Mouse (Mus musculus): Measurements from ENCODE around the gene Sec13. TPM values are rescaled to one million over a fixed set of nuclear protein-coding genes. Genes with fewer than 3 reads are reported as not detected.
"Not testable (repeated sequence)": the region's sequence is repeated elsewhere in the genome, so short reads cannot be mapped to it uniquely, and the experiment has no call there.

Gene Sec13
- polyA plus RNA-seq, 1 experiment from 2014 or later, result 284 TPM

DNA sequence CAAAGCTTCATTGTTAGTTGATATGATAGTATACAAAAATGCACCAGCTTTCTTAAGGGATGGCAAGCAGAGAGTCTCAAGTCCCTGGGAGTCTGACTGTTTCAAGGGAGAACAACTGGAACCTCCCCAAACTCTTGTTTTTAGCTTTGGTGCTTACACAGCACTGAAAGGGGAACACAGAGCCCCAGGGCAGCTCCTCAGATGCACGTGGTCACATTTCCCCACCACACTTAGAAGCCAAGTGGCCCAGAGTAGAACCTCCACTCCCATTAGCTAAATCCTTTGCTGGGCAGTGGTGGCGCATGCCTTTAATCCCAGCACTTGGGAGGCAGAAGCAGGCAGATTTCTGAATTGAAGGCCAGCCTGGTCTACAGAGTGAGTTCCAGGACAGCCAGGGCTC, 882 bp upstream of the Sec13 start:
- no peak overlapping the region for H3K27ac ChIP-seq (replicated peaks)
- no peaks in the 10 kb centered on the region for H3K9me3 ChIP-seq (replicated peaks)
- peaks cover 16% of the 10 kb centered on the region for H3K4me1 ChIP-seq
- 77% methylated on average over 2 of the region's 2 CpGs for WGBS
- 0 out of 2 replicates have a peak, but pooled peaks cover 3% of the 10 kb centered on the region for H3K27me3 ChIP-seq (ENCODE audit: low read depth, poor library complexity, severe bottlenecking)
- DNase-seq (ENCODE audit: low spot score), result no peak
- H3K36me3 ChIP-seq, result peaks cover 20% of the 10 kb centered on the region
- H3K4me3 ChIP-seq, result no peak overlapping the region

DNA sequence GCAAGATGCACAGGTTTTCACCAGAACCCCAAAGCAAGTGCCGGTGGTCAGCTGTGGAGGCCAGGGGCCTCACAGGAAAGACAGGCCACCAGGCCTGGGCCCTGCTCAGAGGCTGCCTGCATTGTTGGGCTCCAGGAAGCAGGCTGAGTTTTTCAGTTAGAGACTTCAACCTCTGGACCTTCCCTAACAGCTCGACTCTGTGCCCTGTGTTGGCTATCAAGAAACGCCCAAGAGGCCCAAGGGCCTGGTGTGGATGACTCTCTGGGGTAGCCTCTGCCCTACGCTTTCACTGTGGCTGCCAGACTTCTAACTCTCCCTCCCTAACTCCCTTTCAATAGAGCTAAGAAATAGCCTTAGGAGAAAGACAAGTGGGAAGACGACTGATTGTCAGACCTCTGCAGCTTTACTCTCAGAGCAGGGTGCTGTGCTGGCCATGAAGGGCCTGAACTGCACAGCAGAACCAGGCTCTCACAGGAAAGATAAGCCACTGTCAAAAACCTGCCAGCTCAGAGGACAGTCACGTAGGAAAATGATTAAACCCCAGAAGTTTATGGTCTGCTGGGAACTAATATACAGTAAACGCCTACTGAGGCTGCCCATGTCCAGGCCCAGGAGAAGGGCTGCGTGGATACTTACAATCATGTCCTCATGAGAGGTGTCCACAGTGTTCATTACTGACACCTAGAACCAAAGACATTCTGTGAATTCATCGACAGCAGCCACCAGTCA, 3.1 kb downstream of the Sec13 start:
- Histone ChIP-seq H3K4me1 (peaks cover 16% of the 10 kb centered on the region), H3K4me3 (no peak overlapping the region), H3K27me3 (ENCODE audit: low read depth, poor library complexity, severe bottlenecking) (no peaks in the 10 kb centered on the region), H3K27ac (replicated peaks) (no peak overlapping the region), H3K36me3 (peaks cover 60% of the 10 kb centered on the region), H3K9me3 (replicated peaks) (no peaks in the 10 kb centered on the region)
- DNase-seq (ENCODE audit: low spot score), result no peak
- WGBS, result 93% methylated on average over 9 of the region's 9 CpGs

DNA sequence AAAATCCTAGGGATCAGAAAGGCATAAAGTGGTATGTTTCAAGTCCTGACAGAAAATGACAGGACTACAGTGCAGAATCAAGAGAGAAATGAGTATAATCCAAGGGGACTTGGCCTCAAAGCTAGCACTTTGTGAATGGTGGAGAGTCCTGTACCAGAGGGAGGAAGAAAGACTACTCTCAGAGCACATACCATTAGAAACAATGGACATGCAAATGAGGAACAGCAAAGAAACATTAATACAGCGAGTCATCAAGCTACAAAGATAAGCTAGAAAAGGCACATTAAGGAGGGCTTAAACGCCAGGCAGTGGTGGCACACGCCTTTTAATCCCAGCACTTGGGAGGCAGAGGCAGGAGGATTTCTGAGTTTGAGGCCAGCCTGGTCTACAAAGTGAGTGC, 9.2 kb downstream of the Sec13 start:
- DNase-seq (ENCODE audit: low spot score), result no peak
- H3K36me3 ChIP-seq, result peaks cover 100% of the 10 kb centered on the region
- H3K4me1 ChIP-seq, result no peaks in the 10 kb centered on the region
- no peak overlapping the region for H3K27ac ChIP-seq (replicated peaks)
- no peaks in the 10 kb centered on the region for H3K9me3 ChIP-seq (replicated peaks)
- WGBS, result 95% methylated on average over 3 of the region's 3 CpGs
- no peak overlapping the region for H3K4me3 ChIP-seq
- no peaks in the 10 kb centered on the region for H3K27me3 ChIP-seq (ENCODE audit: low read depth, poor library complexity, severe bottlenecking)

DNA sequence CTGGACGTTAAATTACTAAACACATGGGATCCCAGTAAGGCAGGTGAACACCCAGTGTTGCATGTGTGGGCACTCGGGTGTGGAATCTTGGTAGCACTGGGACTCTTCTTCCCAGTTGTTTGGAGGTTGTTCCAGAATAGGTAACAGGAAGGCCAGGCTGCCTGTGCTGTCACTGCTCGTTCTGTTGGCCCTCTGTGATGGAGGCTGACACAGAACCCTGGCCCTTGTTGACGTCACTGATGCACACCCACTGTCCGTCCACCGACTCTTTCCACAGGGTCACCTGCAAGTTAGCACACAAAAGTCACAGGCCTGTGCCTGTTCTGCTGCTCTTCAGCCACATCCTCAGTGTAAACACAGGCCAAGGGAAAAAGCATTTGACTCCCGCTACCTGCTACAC, 12.4 kb downstream of the Sec13 start:
- DNase-seq (ENCODE audit: low spot score), result no peak
- H3K36me3 ChIP-seq, result peaks cover 98% of the 10 kb centered on the region
- 91% methylated on average over 7 of the region's 7 CpGs for WGBS

DNA sequence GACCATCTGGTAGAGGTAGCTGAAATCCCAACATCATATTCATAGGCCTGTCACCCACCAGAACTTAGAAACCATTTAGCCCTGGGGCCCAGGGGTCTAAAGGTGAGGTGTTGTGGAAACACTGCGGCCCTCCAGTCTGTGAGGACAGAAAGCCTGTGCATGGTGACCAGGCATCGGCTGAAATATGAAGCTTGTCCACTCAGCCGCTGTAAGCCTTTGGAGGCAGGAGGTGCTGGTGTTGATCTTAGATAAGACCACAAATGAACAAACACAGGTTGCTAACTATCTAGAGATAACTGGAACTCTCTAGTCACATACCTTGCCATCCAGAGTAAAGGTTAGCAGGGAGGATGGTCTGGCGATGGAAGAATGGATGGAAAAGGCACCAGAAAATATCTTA, 19.5 kb downstream of the Sec13 start:
- no peak for DNase-seq (ENCODE audit: low spot score)
- H3K4me3 ChIP-seq, result no peak overlapping the region
- no peak overlapping the region for H3K27ac ChIP-seq (replicated peaks)
- 96% methylated on average over 4 of the region's 4 CpGs for WGBS
- H3K9me3 ChIP-seq (replicated peaks), result no peaks in the 10 kb centered on the region
- peaks cover 85% of the 10 kb centered on the region for H3K36me3 ChIP-seq
- H3K4me1 ChIP-seq, result no peaks in the 10 kb centered on the region
- H3K27me3 ChIP-seq (ENCODE audit: low read depth, poor library complexity, severe bottlenecking), result no peaks in the 10 kb centered on the region

More for the DNA sequence above, 12.4 kb downstream of the Sec13 start:
- Histone ChIP-seq H3K4me1 (no peaks in the 10 kb centered on the region), H3K9me3 (replicated peaks) (no peaks in the 10 kb centered on the region), H3K27me3 (ENCODE audit: low read depth, poor library complexity, severe bottlenecking) (no peaks in the 10 kb centered on the region), H3K4me3 (no peak overlapping the region), H3K27ac (replicated peaks) (no peak overlapping the region)

DNA sequence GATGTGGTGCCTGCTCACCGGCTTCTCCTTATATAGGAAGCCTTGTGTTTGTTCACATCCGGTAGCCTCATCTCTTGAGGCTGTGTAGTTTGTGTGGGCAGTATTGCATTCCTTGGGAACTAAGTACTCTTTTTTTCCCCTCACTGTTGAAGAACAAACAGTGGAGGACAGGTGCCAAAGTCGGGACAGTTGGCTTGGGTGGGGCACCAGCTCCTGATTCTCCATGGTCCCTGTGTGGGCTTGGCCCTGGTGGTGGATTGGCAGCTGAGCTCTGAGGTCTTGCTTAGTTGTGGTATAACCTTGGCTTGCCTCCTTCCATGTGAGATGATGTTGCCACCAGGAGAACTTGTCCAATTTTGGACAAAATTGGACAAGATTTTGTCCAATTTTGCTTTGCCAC, 20.7 kb downstream of the Sec13 start, which contains the start of gene Ghrl:
Gene Ghrl (minus strand): TSS at position 3 of the 400 bp plus-strand sequence.
- H3K4me1 ChIP-seq, result no peaks in the 10 kb centered on the region
- no peaks in the 10 kb centered on the region for H3K27me3 ChIP-seq (ENCODE audit: low read depth, poor library complexity, severe bottlenecking)
- no peaks in the 10 kb centered on the region for H3K9me3 ChIP-seq (replicated peaks)
- no peak within 1 kb of the TSS for H3K4me3 ChIP-seq
- peaks cover 85% of the 10 kb centered on the region for H3K36me3 ChIP-seq
- 92% methylated on average over 3 of the region's 3 CpGs for WGBS
- no peak within 1 kb of the TSS for H3K27ac ChIP-seq (replicated peaks)
- no peak for DNase-seq (ENCODE audit: low spot score)

DNA sequence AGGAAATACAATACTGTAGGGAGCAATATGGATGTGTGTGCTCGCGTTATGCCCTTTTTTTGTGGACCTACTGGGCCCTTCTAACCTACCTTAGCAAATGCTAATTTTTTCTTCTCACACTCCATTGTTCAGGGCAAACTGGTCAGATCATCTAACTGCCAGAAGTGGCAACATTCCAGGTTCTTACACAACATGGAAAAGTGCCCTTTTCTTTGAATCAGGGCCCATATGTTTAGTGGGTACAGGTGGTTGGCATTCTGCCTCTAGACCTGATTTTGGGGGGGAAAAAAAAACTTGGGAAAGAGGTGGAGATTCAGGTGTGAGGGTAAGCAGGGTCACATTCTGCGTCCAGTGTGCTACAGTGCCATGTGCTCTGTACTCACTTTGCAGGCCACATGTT, 23.0 kb downstream of the Sec13 start:
- H3K27ac ChIP-seq (replicated peaks), result no peak overlapping the region
- 92% methylated on average over 3 of the region's 3 CpGs for WGBS
- no peaks in the 10 kb centered on the region for H3K27me3 ChIP-seq (ENCODE audit: low read depth, poor library complexity, severe bottlenecking)
- H3K36me3 ChIP-seq, result peaks cover 92% of the 10 kb centered on the region
- no peak for DNase-seq (ENCODE audit: low spot score)
- H3K4me3 ChIP-seq, result no peak overlapping the region
- H3K9me3 ChIP-seq (replicated peaks), result no peaks in the 10 kb centered on the region
- no peaks in the 10 kb centered on the region for H3K4me1 ChIP-seq

DNA sequence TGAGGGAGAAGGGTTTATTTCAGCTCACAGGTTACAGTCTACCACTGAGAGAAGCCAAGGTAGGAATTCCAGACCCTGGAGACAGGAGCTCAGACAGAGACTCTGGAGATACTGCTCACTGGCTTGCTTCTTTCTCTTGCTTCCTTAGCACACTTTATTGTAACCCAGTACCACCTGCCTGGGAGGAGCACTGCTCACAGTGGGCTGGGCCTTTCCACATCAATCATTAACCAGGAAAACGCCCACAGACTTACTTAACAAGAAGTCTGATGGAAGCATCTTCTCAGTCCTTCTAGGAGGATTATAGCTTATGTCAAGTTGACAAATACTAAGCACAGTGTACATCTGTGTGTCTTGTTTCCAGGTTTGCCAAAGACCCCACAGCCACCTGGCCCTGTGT, 25.7 kb downstream of the Sec13 start:
- 83% methylated on average over 1 of the region's 1 CpGs for WGBS
- Histone ChIP-seq H3K4me3 (no peak overlapping the region), H3K36me3 (peaks cover 99% of the 10 kb centered on the region), H3K9me3 (replicated peaks) (no peaks in the 10 kb centered on the region), H3K27ac (replicated peaks) (no peak overlapping the region), H3K4me1 (no peaks in the 10 kb centered on the region), H3K27me3 (ENCODE audit: low read depth, poor library complexity, severe bottlenecking) (no peaks in the 10 kb centered on the region)
- DNase-seq (ENCODE audit: low spot score), result no peak

DNA sequence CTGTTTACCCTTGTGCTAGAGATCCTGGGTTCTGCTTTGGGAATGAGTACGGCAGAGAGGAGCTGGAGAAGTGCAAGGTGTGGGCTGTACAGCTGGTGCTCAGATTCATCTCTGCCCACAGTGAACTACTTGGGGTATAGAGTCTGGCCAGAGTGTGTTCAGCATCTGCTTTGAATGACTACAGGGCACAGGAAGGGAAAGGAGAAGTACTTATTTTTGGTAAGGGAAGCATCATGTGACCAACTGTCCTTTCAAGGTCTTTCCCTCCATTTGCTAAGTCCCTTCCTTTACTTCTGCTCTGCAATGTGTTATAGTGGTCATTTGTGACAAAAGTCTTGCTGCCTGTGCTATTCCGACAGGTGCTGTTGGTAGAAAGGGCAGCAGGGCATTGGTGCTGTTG, 26.3 kb downstream of the Sec13 start:
- H3K36me3 ChIP-seq, result peaks cover 99% of the 10 kb centered on the region
- no peaks in the 10 kb centered on the region for H3K27me3 ChIP-seq (ENCODE audit: low read depth, poor library complexity, severe bottlenecking)
- no peak overlapping the region for H3K4me3 ChIP-seq
- H3K27ac ChIP-seq (replicated peaks), result no peak overlapping the region
- whole genome bisulfite sequencing, result 100% methylated on average over 2 of the region's 2 CpGs
- DNase-seq (ENCODE audit: low spot score), result no peak
- no peaks in the 10 kb centered on the region for H3K4me1 ChIP-seq
- H3K9me3 ChIP-seq (replicated peaks), result no peaks in the 10 kb centered on the region

DNA sequence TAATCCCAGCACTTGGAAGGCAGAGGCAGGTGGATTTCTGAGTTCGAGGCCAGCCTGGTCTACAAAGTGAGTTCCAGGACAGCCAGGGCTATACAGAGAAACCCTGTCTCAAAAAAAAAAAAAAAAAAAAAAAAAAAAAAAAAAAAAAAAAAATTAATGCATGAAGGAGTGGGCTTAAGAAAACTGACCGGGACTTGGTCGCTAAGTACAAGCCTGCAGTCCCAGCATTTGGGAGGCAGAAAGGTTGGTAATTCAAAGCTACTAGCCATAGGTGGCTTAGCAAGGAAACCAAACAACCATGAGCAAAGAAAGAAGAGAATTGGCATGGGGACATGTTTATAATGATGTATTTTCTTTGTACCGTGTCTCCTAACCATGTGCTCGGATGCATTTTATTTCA, 27.2 kb downstream of the Sec13 start:
- not testable (repeated sequence) for H3K4me1 ChIP-seq; H3K9me3 ChIP-seq (replicated peaks); H3K27me3 ChIP-seq (ENCODE audit: low read depth, poor library complexity, severe bottlenecking); H3K27ac ChIP-seq (replicated peaks); H3K4me3 ChIP-seq; DNase-seq (ENCODE audit: low spot score)
- peaks cover 99% of the 10 kb centered on the region for H3K36me3 ChIP-seq
- 93% methylated on average over 5 of the region's 5 CpGs for WGBS

DNA sequence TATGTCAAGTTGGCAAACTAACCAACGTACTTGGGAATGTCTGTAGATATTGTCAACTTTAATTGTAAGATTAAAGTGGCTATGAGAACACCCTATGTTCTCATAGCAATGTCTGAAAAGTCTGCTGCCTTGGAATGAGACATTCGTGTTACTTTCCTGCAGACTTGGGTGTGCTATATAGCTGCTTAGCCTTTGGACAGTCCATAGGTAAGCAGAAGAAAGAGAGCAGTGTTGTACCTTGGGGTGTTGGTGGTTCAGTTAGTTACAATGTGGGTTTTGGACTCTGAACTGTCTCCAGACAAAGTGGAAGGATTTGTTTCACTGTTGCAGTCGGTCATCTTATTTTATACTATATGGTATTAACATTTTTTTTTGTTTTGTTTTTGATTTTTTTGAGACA, 27.8 kb downstream of the Sec13 start:
- Histone ChIP-seq H3K4me1 (no peaks in the 10 kb centered on the region), H3K4me3 (no peak overlapping the region), H3K27ac (replicated peaks) (no peak overlapping the region), H3K9me3 (replicated peaks) (no peaks in the 10 kb centered on the region), H3K27me3 (ENCODE audit: low read depth, poor library complexity, severe bottlenecking) (no peaks in the 10 kb centered on the region), H3K36me3 (peaks cover 99% of the 10 kb centered on the region)
- no peak for DNase-seq (ENCODE audit: low spot score)
- 98% methylated on average over 3 of the region's 3 CpGs for WGBS

DNA sequence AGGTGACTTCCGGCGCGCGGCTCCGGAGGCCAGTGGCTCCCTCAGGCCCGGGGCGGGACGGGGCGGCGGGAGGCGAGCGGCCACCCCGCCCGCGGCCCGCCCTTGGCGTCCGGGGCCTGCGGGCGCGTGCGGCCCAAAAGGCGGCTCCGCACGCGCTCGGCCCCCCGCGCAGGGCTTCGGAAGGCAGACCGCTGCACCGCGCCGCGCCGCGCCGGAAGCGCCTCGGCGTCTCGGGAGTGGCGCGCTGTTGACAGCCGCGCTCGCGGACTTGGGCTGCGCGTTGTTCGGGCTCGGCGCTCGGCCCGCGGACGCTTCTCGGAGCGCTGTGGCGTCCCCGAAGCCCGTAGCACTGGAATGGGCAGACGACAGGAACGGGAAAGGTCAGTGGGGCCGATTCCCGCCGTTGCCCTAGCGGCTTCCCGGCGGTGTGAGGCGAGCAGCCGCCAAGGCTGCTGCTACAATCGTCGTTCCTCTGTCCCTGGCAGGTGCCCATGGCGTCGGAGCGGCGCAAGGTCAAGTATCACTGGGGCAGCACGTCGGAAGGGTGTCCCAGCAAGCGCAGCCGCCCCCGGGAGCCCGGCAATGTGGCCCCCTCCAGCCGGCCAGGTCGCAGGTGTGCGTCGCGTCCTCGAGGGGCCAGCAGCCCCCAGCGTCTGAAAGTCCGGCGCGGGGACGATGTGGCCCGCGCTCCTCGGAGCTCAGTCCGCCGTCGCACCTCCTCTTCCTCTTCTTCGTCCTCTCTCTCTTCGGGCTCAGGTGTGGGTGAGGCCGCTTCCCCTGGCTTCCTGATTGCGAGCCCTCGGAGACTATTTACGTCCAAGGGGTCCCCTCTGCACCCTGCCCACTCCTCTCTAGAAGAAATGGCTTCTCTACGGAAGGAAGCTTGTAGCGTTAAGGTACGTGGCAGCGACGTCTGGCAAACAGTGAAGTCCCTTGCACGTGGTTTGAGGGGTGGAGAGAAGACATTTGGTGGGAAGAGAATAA, 43.0 kb downstream of the Sec13 start:
- Histone ChIP-seq H3K4me3 (peak overlapping the region; percentile 91), H3K27me3 (ENCODE audit: low read depth, poor library complexity, severe bottlenecking) (no peaks in the 10 kb centered on the region; the same call in 1 of the 2 replicates), H3K4me1 (peaks cover 33% of the 10 kb centered on the region), H3K9me3 (replicated peaks) (no peaks in the 10 kb centered on the region), H3K36me3 (peaks cover 33% of the 10 kb centered on the region), H3K27ac (replicated peaks) (peak overlapping the region; percentile 88)
- no peak for DNase-seq (ENCODE audit: low spot score)
- under 1% methylated on average over 99 of the region's 113 CpGs for WGBS

Data from midbrain, embryonic 10.5 days (tissue).